Comparison of ENCODE assay signal across 1 mouse cellular context in the genomic region with DNA sequence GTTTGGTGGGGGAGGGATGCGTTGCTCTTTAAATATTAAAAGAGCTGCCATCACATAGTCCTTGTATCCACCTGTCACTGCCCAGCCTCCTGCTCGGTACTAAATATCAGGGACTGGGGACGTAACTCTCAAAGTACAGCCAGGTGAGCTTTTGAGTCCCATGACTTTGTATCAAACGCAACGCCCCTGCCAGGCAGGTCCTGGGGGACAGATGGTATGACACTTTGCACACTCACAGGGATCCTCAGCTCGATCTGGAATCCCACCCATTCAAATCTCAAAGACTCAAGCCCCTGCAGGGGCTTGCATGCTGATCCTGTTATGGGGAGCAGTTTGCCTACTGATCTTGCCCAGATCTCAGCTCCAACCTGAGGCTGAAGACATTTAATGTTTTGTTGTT.
TF ChIP-seq lines count a peak whose summit lies in the region.

No protein-coding gene starts in this region.

TF ChIP-seq in CH12.LX, 34 proteins besides CTCF, POLR2A, EP300 and RAD21 (continued from another document):
- TF ChIP-seq ZC3H11A (IDR thresholded peaks at IDR 0.05; ENCODE audit: low read depth, low read length) (no peak), UBTF (IDR thresholded peaks at IDR 0.05; ENCODE audit: low read depth, low read length) (no peak), ZMIZ1 (IDR thresholded peaks at IDR 0.05; ENCODE audit: low read depth, low read length) (no peak), E2F4 (IDR thresholded peaks at IDR 0.05; ENCODE audit: insufficient replicate concordance, low read depth, low read length) (no peak), RCOR1 (conservative IDR thresholded peaks at IDR 0.05; ENCODE audit: low read depth, low read length) (no peak), GABPA (IDR thresholded peaks at IDR 0.05; ENCODE audit: insufficient replicate concordance, low read depth, low read length) (no peak)
